Mouse (Mus musculus) gastrocnemius, postnatal 14 days (tissue): ENCODE data around the gene Macrod2. TPM values are rescaled to one million over a fixed set of nuclear protein-coding genes. Genes with fewer than 3 reads are reported as not detected.

ENCODE experiments used
- DNase-seq: peaks from one replicate; pipeline ENCODE4 v3.0.0; 2021; ENCODE audit warnings: mixed read lengths
- intact Hi-C: fragments of 180-260 bp; cut with DNase I; formaldehyde crosslinking; loops from one replicate; pipeline ENCODE4 v1.15.1; 2025; ENCODE audit warnings: low total_unique reads
- total RNA-seq, 2 experiments: library from RNA; stranded (reverse); gene quantifications; 2 replicates each; pipeline ENCODE4 v1.2.3; 2021

Gene Macrod2
- total RNA-seq, 2 experiments from 2014 or later, result 12.2 to 15.3 TPM

GRCm38 (mm10) chr2:141234306-141234705, 839.2 kb downstream of the Macrod2 start:
- intact Hi-C loops, result no loop called here
- DNase-seq, result no peak

- intact Hi-C loops, result no loop called here
- DNase-seq, result no peak
Observed at GRCm38 (mm10) chr2:141234724-141235453, 839.8 kb downstream of the Macrod2 start.

- intact Hi-C loops, result no loop called here
- DNase-seq, result no peak
Observed at GRCm38 (mm10) chr2:141247680-141248079, 852.6 kb downstream of the Macrod2 start.

- intact Hi-C loops, result no loop called here
- no peak for DNase-seq
Observed at GRCm38 (mm10) chr2:141264582-141264981, 869.5 kb downstream of the Macrod2 start.

- intact Hi-C loops, result no loop called here
- DNase-seq, result no peak
Observed at GRCm38 (mm10) chr2:141266591-141266990, 871.5 kb downstream of the Macrod2 start.

GRCm38 (mm10) chr2:141271541-141271940, 876.4 kb downstream of the Macrod2 start:
- intact Hi-C loops, result no loop called here
- DNase-seq, result no peak

- intact Hi-C loops, result no loop called here
- no peak for DNase-seq
Observed at GRCm38 (mm10) chr2:141272966-141273365, 877.9 kb downstream of the Macrod2 start.

- DNase-seq, result no peak
- intact Hi-C loops, result no loop called here
Observed at GRCm38 (mm10) chr2:141274262-141274661, 879.2 kb downstream of the Macrod2 start.

GRCm38 (mm10) chr2:141279130-141279698, 884.1 kb downstream of the Macrod2 start:
- intact Hi-C loops, result no loop called here
- peak; percentile 13 for DNase-seq

GRCm38 (mm10) chr2:141280817-141281216, 885.7 kb downstream of the Macrod2 start:
- intact Hi-C loops, result no loop called here
- DNase-seq, result no peak

GRCm38 (mm10) chr2:141286110-141286747, 891.1 kb downstream of the Macrod2 start:
- intact Hi-C loops, result no loop called here
- no peak for DNase-seq

- no peak for DNase-seq
- intact Hi-C loops, result no loop called here
Observed at GRCm38 (mm10) chr2:141288494-141288893, 893.4 kb downstream of the Macrod2 start.

GRCm38 (mm10) chr2:141289059-141289713, 894.1 kb downstream of the Macrod2 start:
- intact Hi-C loops, result no loop called here
- DNase-seq, result no peak

- no peak for DNase-seq
- intact Hi-C loops, result no loop called here
Observed at GRCm38 (mm10) chr2:141292847-141293246, 897.7 kb downstream of the Macrod2 start.

GRCm38 (mm10) chr2:141299168-141299567, 904.1 kb downstream of the Macrod2 start:
- intact Hi-C loops, result no loop called here
- DNase-seq, result no peak

- no peak for DNase-seq
- intact Hi-C loops, result no loop called here
Observed at GRCm38 (mm10) chr2:141301030-141301429, 905.9 kb downstream of the Macrod2 start.

GRCm38 (mm10) chr2:141308406-141308805, 913.3 kb downstream of the Macrod2 start:
- intact Hi-C loops, result no loop called here

GRCm38 (mm10) chr2:141312136-141312948, 917.2 kb downstream of the Macrod2 start:
- intact Hi-C loops, result no loop called here
- peak; percentile 7 for DNase-seq

More at GRCm38 (mm10) chr2:141308406-141308805, 913.3 kb downstream of the Macrod2 start:
- DNase-seq, result no peak

- intact Hi-C loops, result no loop called here
- DNase-seq, result no peak
Observed at GRCm38 (mm10) chr2:141315349-141315748, 920.2 kb downstream of the Macrod2 start.
